Mouse (Mus musculus) spleen, adult 2 months (tissue): ENCODE data around the gene Opalin.

Experiments used
- CTCF ChIP-seq: fragments of 200-500 bp; IDR thresholded peaks from 2 replicates; pipeline ENCODE4 v1.5.1; 2011; ENCODE audit warnings: mild to moderate bottlenecking, inconsistent platforms; ENCODE audit not compliant: insufficient read depth, insufficient read length, insufficient replicate concordance; ENCODE audit errors: extremely low read depth
- POLR2A ChIP-seq: fragments of 200-500 bp; IDR thresholded peaks from 2 replicates; pipeline ENCODE4 v1.6.1; 2011; ENCODE audit warnings: low read depth, low read length, inconsistent platforms

DNA sequence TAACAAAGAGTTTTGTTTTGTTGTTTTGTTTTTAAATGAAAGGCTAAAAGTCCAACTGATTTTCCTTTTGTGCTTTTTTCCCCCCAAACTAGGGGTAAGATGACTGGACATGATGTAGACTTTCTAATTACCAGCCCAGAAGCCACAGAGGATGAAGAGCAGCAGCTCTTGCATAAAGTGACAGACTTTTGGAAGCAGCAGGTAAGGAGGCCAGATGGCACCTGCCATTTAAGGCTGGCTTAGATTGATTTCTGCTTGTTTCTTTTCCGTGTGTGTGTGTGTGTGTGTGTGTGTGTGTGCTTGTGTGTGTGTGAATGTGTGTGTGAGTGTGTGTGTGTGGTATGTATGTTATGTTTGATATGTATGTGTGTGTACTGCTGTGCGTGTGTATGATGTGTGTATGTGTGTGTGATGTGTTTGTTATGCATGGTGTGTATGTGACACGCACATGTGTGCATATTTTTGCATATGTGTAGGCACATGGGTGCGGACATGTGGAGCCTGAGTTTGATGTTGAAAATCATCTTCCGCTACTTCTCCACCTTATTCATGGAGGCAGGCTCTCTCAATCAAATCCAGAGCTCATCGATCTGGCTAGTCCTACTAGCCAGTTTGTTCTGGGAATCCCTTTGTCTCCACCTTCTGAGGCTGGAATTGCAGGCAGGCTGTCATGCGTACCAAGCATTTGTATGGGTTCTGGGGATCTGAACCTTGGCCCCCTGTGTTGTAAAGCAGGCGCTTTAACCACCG is 29.3 kb downstream of the Opalin start:
- TF ChIP-seq CTCF, result no peak
- no peak for TF ChIP-seq POLR2A
